Mouse (Mus musculus): ENCODE measurements around the gene Tectb.

DNA sequence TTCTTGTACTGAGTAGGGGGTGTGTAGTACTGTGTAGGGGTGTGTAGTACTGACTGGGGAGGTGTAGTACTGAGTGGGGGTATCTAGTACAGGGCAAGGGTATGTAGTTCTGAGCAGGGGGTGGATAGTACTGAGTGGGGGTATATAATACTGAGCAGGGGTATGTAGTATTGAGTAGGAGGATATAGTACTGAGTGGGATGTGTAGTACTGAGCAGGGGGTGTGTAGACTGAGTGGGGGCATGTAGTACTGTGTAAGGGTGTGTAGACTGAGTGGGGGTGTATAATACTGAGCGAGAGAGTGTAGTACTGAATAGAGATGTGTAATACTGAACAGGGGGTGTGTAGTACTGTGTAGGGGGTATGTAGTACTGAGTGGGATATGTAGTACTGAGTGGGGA, 31.2 kb downstream of the Tectb start:
- TF ChIP-seq CTCF (IDR thresholded peaks at IDR 0.05; ENCODE audit: extremely low read depth, insufficient read length, insufficient replicate concordance, low read depth, low read length), result no peak
- no peak for TF ChIP-seq POLR2A (IDR thresholded peaks at IDR 0.05; ENCODE audit: low read depth, low read length)

Measured in small intestine, adult 2 months (tissue).